ENCODE assay signal across 8 mouse cellular contexts in the genomic region with DNA sequence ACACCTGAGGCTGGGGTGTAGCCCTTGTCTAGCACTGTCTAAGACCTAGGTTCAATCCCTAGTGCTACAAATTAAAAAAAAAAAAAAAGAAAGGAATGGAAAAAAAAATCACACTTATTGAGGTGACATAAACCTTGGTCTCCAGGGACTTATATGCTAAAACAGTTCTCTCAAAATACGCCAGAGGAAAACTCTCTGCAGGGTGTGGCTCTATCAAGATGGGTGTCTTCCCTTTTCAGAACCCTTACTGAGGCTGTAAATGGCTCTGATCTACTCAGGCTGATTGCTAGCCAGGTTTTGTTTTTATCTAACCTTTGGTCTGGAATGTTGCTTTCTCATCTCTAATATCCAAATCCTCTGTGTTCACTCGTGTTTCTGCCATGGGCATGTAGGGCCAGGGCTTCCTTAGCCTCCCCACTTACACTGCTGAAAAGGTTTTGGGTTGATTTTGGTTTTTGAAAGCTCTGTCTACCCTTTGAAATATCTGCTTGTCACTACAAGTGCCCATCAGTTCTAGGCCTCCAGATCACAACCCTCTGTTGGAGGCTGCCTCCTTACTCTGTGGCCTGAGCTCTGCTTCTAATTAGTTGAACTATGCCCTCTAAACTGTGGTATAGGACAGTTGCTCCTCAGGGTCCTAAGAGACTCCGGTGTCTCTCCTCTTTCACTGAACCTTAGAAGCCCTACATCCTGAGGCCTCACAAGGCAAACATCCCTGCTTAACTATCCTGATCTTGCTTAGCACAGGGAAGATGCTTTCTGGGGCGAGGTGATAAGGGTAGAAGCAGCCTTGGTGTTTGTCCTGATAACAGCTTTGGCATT. TPM values are rescaled to one million over a fixed set of nuclear protein-coding genes. Genes with fewer than 3 reads are reported as not detected.
DNase-seq lines count a peak whose midpoint lies in the region; ATAC-seq lines count a peak whose summit lies in the region.

No protein-coding gene starts in this region.

- peaks cover 9% of the 10 kb centered on the region; the same call in 1 of the 2 replicates for H3K36me3 ChIP-seq in lung, embryonic 16.5 days (ENCODE audit: control insufficient read depth, insufficient read depth, low read length)
- H3K36me3 ChIP-seq in forebrain, embryonic 14.5 days (ENCODE audit: control insufficient read depth, insufficient read depth, low read length) = peaks cover 27% of the 10 kb centered on the region
- H3K36me3 ChIP-seq in limb, embryonic 15.5 days = peaks cover 34% of the 10 kb centered on the region
- H3K36me3 ChIP-seq in stomach, embryonic 14.5 days (ENCODE audit: control insufficient read depth, insufficient read depth, low read length) = peaks cover 17% of the 10 kb centered on the region

- no peaks in the 10 kb centered on the region for H3K9me3 ChIP-seq in lung, embryonic 16.5 days (ENCODE audit: control insufficient read depth, low read length)
- no peaks in the 10 kb centered on the region for H3K9me3 ChIP-seq in forebrain, embryonic 14.5 days (replicated peaks; ENCODE audit: control insufficient read depth, low read length)
- H3K9me3 ChIP-seq in limb, embryonic 15.5 days = no peaks in the 10 kb centered on the region
- H3K9me3 ChIP-seq in stomach, embryonic 14.5 days (ENCODE audit: control insufficient read depth, low read depth, low read length) = no peaks in the 10 kb centered on the region

- no peak overlapping the region for H3K27ac ChIP-seq in lung, embryonic 16.5 days (ENCODE audit: low read length)
- no peak overlapping the region for H3K27ac ChIP-seq in forebrain, embryonic 14.5 days (ENCODE audit: low read depth, low read length)
- no peak overlapping the region for H3K27ac ChIP-seq in limb, embryonic 15.5 days
- no peak overlapping the region for H3K27ac ChIP-seq in stomach, embryonic 14.5 days (ENCODE audit: low read length)

- DNase-seq in lung, adult 18-20 months = no peak
- no peak for DNase-seq in forebrain, embryonic 14.5 days (ENCODE audit: low spot score)
- no peak for DNase-seq in thymus, adult 18-20 months
- no peak for DNase-seq in layer of hippocampus, postnatal 25 days (ENCODE audit: extremely low spot score in 1 of 2, low spot score in 1 of 2)
- no peak for DNase-seq in gastrocnemius, postnatal 14 days

- H3K4me2 ChIP-seq in lung, embryonic 16.5 days (ENCODE audit: low read depth, low read length) = peak overlapping the region; percentile 76
- no peak overlapping the region for H3K4me2 ChIP-seq in forebrain, embryonic 14.5 days (ENCODE audit: low read length)
- peak overlapping the region; percentile 64; the same call in 1 of the 2 replicates for H3K4me2 ChIP-seq in limb, embryonic 15.5 days
- H3K4me2 ChIP-seq in stomach, embryonic 14.5 days (replicated peaks; ENCODE audit: low read depth, low read length) = peak overlapping the region; percentile 67; the same call in 1 of the 2 replicates

- peak overlapping the region; percentile 86; the same call in 1 of the 2 replicates for H3K4me3 ChIP-seq in lung, embryonic 16.5 days (ENCODE audit: low read length)
- H3K4me3 ChIP-seq in forebrain, embryonic 14.5 days (ENCODE audit: low read depth, low read length) = no peak overlapping the region
- peak overlapping the region; percentile 92 for H3K4me3 ChIP-seq in limb, embryonic 15.5 days
- H3K4me3 ChIP-seq in stomach, embryonic 14.5 days (ENCODE audit: low read depth, low read length) = no peak overlapping the region

- no peaks in the 10 kb centered on the region for H3K27me3 ChIP-seq in lung, embryonic 16.5 days (ENCODE audit: control insufficient read depth, insufficient read depth, low read depth, low read length)
- no peaks in the 10 kb centered on the region for H3K27me3 ChIP-seq in forebrain, embryonic 14.5 days (replicated peaks; ENCODE audit: control insufficient read depth, insufficient read depth, low read length)
- H3K27me3 ChIP-seq in limb, embryonic 15.5 days = no peaks in the 10 kb centered on the region
- H3K27me3 ChIP-seq in stomach, embryonic 14.5 days (ENCODE audit: control insufficient read depth, insufficient read depth, low read length) = no peaks in the 10 kb centered on the region

- intact Hi-C loops in gastrocnemius, postnatal 14 days (cut with DNase I; ENCODE audit: low total_unique reads) = no loop called here

- H3K9ac ChIP-seq in lung, embryonic 16.5 days (ENCODE audit: low read length) = peak overlapping the region; percentile 94
- H3K9ac ChIP-seq in forebrain, embryonic 14.5 days (ENCODE audit: low read length) = peak overlapping the region; percentile 94; the same call in 1 of the 2 replicates
- no peak overlapping the region for H3K9ac ChIP-seq in limb, embryonic 15.5 days
- H3K9ac ChIP-seq in stomach, embryonic 14.5 days (replicated peaks; ENCODE audit: low read depth, low read length) = no peak overlapping the region

- peaks cover 18% of the 10 kb centered on the region for H3K4me1 ChIP-seq in lung, embryonic 16.5 days (replicated peaks; ENCODE audit: control insufficient read depth, insufficient read depth, low read length)
- peaks cover 14% of the 10 kb centered on the region; the same call in 1 of the 2 replicates for H3K4me1 ChIP-seq in forebrain, embryonic 14.5 days (ENCODE audit: control insufficient read depth, insufficient read depth, low read length)
- peaks cover 31% of the 10 kb centered on the region for H3K4me1 ChIP-seq in limb, embryonic 15.5 days
- H3K4me1 ChIP-seq in stomach, embryonic 14.5 days (ENCODE audit: control insufficient read depth, insufficient read depth, low read length) = peaks cover 18% of the 10 kb centered on the region

- ATAC-seq in lung, embryonic 16.5 days (ENCODE audit: low read depth) = no peak
- no peak for ATAC-seq in forebrain, embryonic 14.5 days
- ATAC-seq in limb, embryonic 15.5 days (ENCODE audit: insufficient number of reproducible peaks, low FRiP score, low TSS enrichment, low read depth) = no peak
- no peak for ATAC-seq in stomach, embryonic 14.5 days (ENCODE audit: insufficient number of reproducible peaks, insufficient read depth, low FRiP score, low read depth)

- 73% methylated on average over 4 of the region's 4 CpGs for WGBS in lung, embryonic 16.5 days
- WGBS in forebrain, embryonic 14.5 days = 82% methylated on average over 4 of the region's 4 CpGs
- WGBS in limb, embryonic 15.5 days = 57% methylated on average over 4 of the region's 4 CpGs
- WGBS in stomach, embryonic 14.5 days = 77% methylated on average over 4 of the region's 4 CpGs

RNA-seq across cellular contexts. Expression of gene Snrpd3, which starts 1.9 kb away (rescaled TPM):
- polyA plus RNA-seq in lung, embryonic 16.5 days (2015; fragmentation: Nextera tagmentation; extraction: Ambion mirVana) = 135 and 150 TPM in 2 replicates
- 137 and 144 TPM in 2 replicates for polyA plus RNA-seq in forebrain, embryonic 14.5 days (2014; fragmentation: Nextera tagmentation; extraction: Ambion mirVana)
- 139 and 152 TPM in 2 replicates for polyA plus RNA-seq in limb, embryonic 15.5 days (2015; fragmentation: Nextera tagmentation; extraction: Ambion mirVana)
- 141 and 151 TPM in 2 replicates for polyA plus RNA-seq in stomach, embryonic 14.5 days (2014; fragmentation: Nextera tagmentation; extraction: Ambion mirVana)
- 10 to 100 TPM; 70.6 to 77.7 TPM for total RNA-seq in layer of hippocampus, postnatal 25 days (2021)
- 100 to 1,000 TPM; 103 to 108 TPM for total RNA-seq in gastrocnemius, postnatal 14 days (2021)

RNA-seq across cellular contexts. Expression of gene Gucd1, which starts 2.3 kb away (rescaled TPM):
- polyA plus RNA-seq in lung, embryonic 16.5 days (2015; fragmentation: Nextera tagmentation; extraction: Ambion mirVana) = 24.9 and 27.3 TPM in 2 replicates
- 26.9 and 29.5 TPM in 2 replicates for polyA plus RNA-seq in forebrain, embryonic 14.5 days (2014; fragmentation: Nextera tagmentation; extraction: Ambion mirVana)
- polyA plus RNA-seq in limb, embryonic 15.5 days (2015; fragmentation: Nextera tagmentation; extraction: Ambion mirVana) = 26.1 and 27.6 TPM in 2 replicates
- polyA plus RNA-seq in stomach, embryonic 14.5 days (2014; fragmentation: Nextera tagmentation; extraction: Ambion mirVana) = 29.9 and 30.5 TPM in 2 replicates
- 10 to 100 TPM; 16.3 to 19.5 TPM for total RNA-seq in layer of hippocampus, postnatal 25 days (2021)
- total RNA-seq in gastrocnemius, postnatal 14 days (2021) = 10 to 100 TPM; 40.4 to 60.3 TPM

RNA-seq across cellular contexts. Expression of gene Lrrc75b, which starts 44.7 kb away (rescaled TPM):
- polyA plus RNA-seq in lung, embryonic 16.5 days (2015; fragmentation: Nextera tagmentation; extraction: Ambion mirVana) = 1.7 and 1.9 TPM in 2 replicates
- polyA plus RNA-seq in forebrain, embryonic 14.5 days (2014; fragmentation: Nextera tagmentation; extraction: Ambion mirVana) = 15.7 and 18.8 TPM in 2 replicates
- 3.5 TPM in 2 replicates for polyA plus RNA-seq in limb, embryonic 15.5 days (2015; fragmentation: Nextera tagmentation; extraction: Ambion mirVana)
- polyA plus RNA-seq in stomach, embryonic 14.5 days (2014; fragmentation: Nextera tagmentation; extraction: Ambion mirVana) = 2.2 TPM in 2 replicates
- total RNA-seq in layer of hippocampus, postnatal 25 days (2021) = 10 to 100 TPM in 1 of 2 experiments, 1 to 10 TPM in 1; 9.7 to 10.7 TPM
- under 1 TPM; 0.53 to 0.90 TPM for total RNA-seq in gastrocnemius, postnatal 14 days (2021)

RNA-seq across cellular contexts. Expression of gene Ggt1, which starts 46.0 kb away (rescaled TPM):
- polyA plus RNA-seq in lung, embryonic 16.5 days (2015; fragmentation: Nextera tagmentation; extraction: Ambion mirVana) = 1.7 and 2.3 TPM in 2 replicates
- polyA plus RNA-seq in forebrain, embryonic 14.5 days (2014; fragmentation: Nextera tagmentation; extraction: Ambion mirVana) = 1.1 and 1.2 TPM in 2 replicates
- 0.67 and 0.93 TPM in 2 replicates for polyA plus RNA-seq in limb, embryonic 15.5 days (2015; fragmentation: Nextera tagmentation; extraction: Ambion mirVana)
- polyA plus RNA-seq in stomach, embryonic 14.5 days (2014; fragmentation: Nextera tagmentation; extraction: Ambion mirVana) = 3.1 and 3.8 TPM in 2 replicates
- total RNA-seq in layer of hippocampus, postnatal 25 days (2021) = 1 to 10 TPM; 3.4 to 3.5 TPM
- under 1 TPM; 0.66 TPM for total RNA-seq in gastrocnemius, postnatal 14 days (2021)

Comparison
In these comparisons a context has a peak if more than half of its experiments do, and no peak if none do; other contexts are left out.
1. H3K4me3 ChIP-seq: peak in lung, embryonic 16.5 days (single experiment) and limb, embryonic 15.5 days (single experiment); none in forebrain, embryonic 14.5 days (single experiment) and stomach, embryonic 14.5 days (single experiment).
2. H3K9ac ChIP-seq: peak in lung, embryonic 16.5 days (single experiment) and forebrain, embryonic 14.5 days (single experiment); none in limb, embryonic 15.5 days (single experiment) and stomach, embryonic 14.5 days (single experiment).